Mouse (Mus musculus) liver, embryonic 14.5 days (tissue): ENCODE results near the gene Erv3.

ENCODE experiments used
- CTCF ChIP-seq: IDR thresholded peaks from 2 replicates; pipeline ENCODE4 v1.5.1; 2016; ENCODE audit warnings: antibody characterized with exemption, low read depth, control low read depth
- EP300 ChIP-seq: IDR thresholded peaks from 2 replicates; pipeline ENCODE4 v1.6.1; 2016; ENCODE audit warnings: antibody characterized with exemption, low read depth

DNA sequence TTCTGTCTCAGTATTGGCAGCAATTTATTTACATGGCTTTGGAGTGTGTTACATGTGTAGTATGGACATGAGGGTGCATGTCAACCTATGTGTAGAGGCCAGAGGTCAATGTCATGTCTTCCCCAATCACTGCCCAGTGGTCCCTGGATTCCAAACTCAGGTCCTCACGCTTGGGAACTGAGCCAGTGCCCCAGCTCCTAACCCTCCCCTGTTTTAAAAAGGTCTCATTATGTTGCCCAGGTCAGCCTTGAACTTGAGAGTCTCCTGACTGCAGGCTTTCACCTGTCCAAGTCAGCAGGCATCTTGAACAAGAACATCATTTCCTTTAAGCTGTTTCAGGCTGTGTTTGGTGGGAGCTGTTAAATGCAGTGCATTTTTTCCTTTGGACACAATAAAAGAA lies 49.4 kb upstream of the Erv3 start:
- TF ChIP-seq CTCF = no peak
- no peak for TF ChIP-seq EP300
